Mouse (Mus musculus) kidney, adult 2 months (tissue): ENCODE results near the gene Nup205. TPM values are rescaled to one million over a fixed set of nuclear protein-coding genes. Genes with fewer than 3 reads are reported as not detected.
A peak's percentile ranks its signal among the peaks of the same experiment; 100 is the strongest.

Experiments used
- DNase-seq: peaks from one replicate; pipeline ENCODE4 v3.0.0; 2021
- H3K27ac ChIP-seq: fragments of 200-500 bp; 2 replicates; pipeline ENCODE4 v1.5.1; 2012; ENCODE audit warnings: low read depth, low read length, control low read depth, inconsistent platforms; ENCODE audit not compliant: insufficient read depth
- H3K27me3 ChIP-seq: fragments of 200-500 bp; replicated peaks from 2 replicates; pipeline ENCODE4 v1.6.1; 2012; ENCODE audit warnings: mild to moderate bottlenecking, moderate library complexity, low read length, inconsistent platforms; ENCODE audit not compliant: control insufficient read depth, insufficient read depth
- H3K36me3 ChIP-seq: fragments of 200-500 bp; 2 replicates; pipeline ENCODE4 v1.6.1; 2012; ENCODE audit warnings: mild to moderate bottlenecking, moderate library complexity, low read length, inconsistent platforms; ENCODE audit not compliant: control insufficient read depth, insufficient read depth
- H3K4me1 ChIP-seq: fragments of 200-500 bp; 2 replicates; pipeline ENCODE4 v1.6.1; 2011; ENCODE audit warnings: low read length; ENCODE audit not compliant: control insufficient read depth, insufficient read depth
- H3K4me3 ChIP-seq: fragments of 200-500 bp; 2 replicates; pipeline ENCODE4 v1.5.1; 2011; ENCODE audit warnings: mild to moderate bottlenecking, low read depth, low read length, control low read depth; ENCODE audit not compliant: insufficient read depth
- CTCF ChIP-seq: fragments of 200-500 bp; conservative IDR thresholded peaks from 2 replicates; pipeline ENCODE4 v1.5.1; 2011; ENCODE audit warnings: low read depth, mild to moderate bottlenecking, control low read depth, low read length, moderate library complexity, mixed read lengths; ENCODE audit not compliant: insufficient read depth, insufficient read length
- POLR2A ChIP-seq: fragments of 200-500 bp; IDR thresholded peaks from one replicate; pipeline ENCODE4 v1.6.1; 2011; ENCODE audit warnings: low read depth, low read length, control low read depth
- WGBS: fragments of 180-500 bp; shearing (Covaris S2); methylation state at CpG from one replicate; pipeline ENCODE4 v1.1.7; 2018; 5-methylcytosine and 5-hydroxymethylcytosine counted together
- polyA plus RNA-seq: library from polyadenylated mRNA; depleted of rRNA; stranded (reverse); fragments of >200 nt; gene quantifications from 2 replicates; pipeline ENCODE4 v1.2.3, GENCODE M21; 2012

The Nup205 gene
- polyA plus RNA-seq, 1 experiment = 9.3 TPM

DNA sequence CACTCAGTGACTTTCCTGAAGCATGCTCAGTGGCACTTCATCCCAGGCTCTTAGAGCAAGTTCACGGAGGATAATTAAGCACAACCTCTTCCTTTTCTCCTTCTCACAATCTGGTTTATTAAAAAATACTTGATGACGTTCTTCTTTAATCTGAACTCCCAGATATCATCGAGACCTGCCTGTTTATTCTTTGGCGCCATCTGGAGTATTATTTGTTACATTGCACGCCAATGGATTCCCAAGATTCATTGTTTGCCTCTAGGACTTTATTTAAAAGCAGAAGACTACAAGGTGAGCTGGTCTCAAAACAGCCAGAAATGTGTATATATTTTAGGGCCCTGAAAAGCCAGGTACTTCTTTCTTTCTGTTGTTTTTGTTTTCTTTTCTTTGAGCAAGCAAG lies 67.9 kb downstream of the Nup205 start:
- WGBS = 35% methylated on average over 5 of the region's 5 CpGs
- H3K27ac ChIP-seq = no peak overlapping the region
- DNase-seq = peak; percentile 50
- TF ChIP-seq CTCF = no peak
- no peak for TF ChIP-seq POLR2A
- H3K27me3 ChIP-seq = no peaks in the 10 kb centered on the region
- peaks cover 8% of the 10 kb centered on the region for H3K36me3 ChIP-seq
- no peak overlapping the region for H3K4me3 ChIP-seq
- no peaks in the 10 kb centered on the region for H3K4me1 ChIP-seq

DNA sequence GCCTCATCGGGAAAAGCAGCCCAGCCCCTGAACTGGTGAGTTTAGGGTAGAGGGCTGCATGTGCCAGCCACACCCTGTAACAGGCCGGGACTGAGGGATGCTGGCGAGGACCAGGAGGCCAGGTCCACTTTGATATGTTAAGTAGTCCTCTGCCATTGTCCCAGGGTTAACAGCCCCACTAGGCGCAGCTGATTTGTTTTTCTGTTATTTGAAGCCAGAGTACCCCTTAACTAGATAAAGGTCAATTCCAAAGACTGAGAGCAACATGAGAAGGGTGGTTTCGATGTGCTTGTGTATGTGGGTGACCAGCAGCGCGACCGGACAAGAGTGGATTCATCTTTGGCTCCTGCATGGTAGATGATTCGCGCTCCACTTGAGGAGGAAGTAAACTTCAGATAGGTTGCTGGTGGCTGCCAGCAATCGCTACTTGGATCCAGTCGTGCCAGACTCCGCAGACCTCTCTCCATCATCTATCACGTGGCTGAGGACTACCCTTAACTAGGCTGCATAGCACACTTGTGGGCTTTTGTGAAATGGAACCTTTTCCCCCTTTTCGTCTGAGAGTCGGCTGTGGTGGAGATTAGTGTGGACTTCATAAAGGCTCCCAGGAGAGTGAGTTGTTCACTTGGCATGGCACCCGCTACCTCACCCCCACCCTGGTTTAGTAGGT lies 74.7 kb downstream of the Nup205 start:
- 71% methylated on average over 17 of the region's 17 CpGs for WGBS
- peaks cover 4% of the 10 kb centered on the region; the same call in 1 of the 2 replicates for H3K4me1 ChIP-seq
- H3K27me3 ChIP-seq = no peaks in the 10 kb centered on the region
- H3K27ac ChIP-seq = no peak overlapping the region
- no peak for DNase-seq
- TF ChIP-seq CTCF (no peak), POLR2A (no peak)
- 0 out of 2 replicates have a peak overlapping the region, but pooled peaks have one; percentile 2 for H3K4me3 ChIP-seq
- no peaks in the 10 kb centered on the region for H3K36me3 ChIP-seq

DNA sequence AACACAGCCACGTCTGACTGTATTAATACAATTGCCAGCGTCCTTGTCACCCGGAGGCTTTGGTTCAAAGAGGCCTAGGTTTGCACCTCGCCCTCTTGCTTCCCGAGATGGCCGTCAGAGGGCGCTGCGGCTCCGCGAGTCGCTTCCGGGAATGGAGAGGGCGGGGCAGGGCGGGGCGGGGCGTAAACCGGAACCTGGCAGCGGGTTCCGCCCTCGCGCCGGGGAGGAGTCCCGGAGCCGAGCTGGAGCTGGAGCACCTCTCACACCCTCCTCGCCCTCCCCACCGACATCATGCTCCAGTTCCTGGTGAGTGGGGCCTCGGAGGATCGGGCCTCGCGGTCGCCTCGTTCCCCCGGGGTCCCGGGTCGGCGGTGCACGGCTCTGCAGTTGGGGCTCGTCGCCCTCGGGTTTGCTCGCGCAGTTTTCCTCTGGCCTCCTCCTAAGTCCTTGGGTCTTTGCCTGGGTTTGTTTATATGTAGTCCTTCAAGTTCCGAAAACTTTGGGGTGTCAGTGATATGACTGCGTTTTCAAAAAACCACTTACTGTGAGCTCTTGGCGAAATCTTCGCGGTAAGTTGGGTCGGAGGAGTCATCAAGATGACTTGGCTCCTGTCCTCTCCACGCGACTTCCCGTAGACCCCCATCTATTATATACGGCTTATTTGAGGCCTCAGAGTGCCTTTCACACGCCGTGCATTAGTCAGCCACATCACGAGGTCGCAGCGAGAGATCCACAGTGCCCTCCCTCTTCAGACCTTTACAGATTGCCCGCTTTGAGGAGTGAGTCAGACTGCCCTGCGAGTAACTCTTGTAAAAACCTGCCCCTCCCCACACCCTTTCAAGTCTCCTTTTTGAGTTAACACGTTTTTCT lies 75.5 kb downstream of the Nup205 start:
- H3K4me1 ChIP-seq = peaks cover 4% of the 10 kb centered on the region; the same call in 1 of the 2 replicates
- WGBS = under 1% methylated on average over 60 of the region's 60 CpGs
- peak; percentile 74 for TF ChIP-seq CTCF
- peak; percentile 92 for TF ChIP-seq POLR2A
- no peaks in the 10 kb centered on the region for H3K27me3 ChIP-seq
- peak overlapping the region; percentile 82 for H3K4me3 ChIP-seq
- peak; percentile 91 for DNase-seq
- H3K36me3 ChIP-seq = no peaks in the 10 kb centered on the region
- H3K27ac ChIP-seq = peak overlapping the region; percentile 78

DNA sequence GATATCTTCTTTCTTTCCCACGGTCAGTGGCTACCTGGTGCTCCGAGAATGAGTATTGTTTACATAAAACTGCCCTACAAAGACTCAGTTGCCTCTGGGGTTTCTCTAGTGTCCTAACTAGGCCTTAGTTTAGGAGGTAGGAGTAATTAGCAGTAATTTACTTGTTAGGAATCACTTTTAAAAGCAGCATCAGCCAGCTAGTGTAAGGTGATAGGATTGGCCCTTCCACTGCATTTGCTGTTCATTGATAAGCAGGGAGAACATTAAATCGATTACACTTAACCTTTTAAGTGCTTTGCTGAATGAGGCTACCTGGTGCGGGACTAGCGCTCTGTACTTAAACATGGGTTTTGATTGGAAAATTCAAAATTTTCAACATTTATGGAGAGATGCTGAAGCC lies 76.3 kb downstream of the Nup205 start:
- WGBS = 48% methylated on average over 5 of the region's 5 CpGs
- no peak overlapping the region; the same call in 1 of the 2 replicates for H3K4me3 ChIP-seq
- H3K4me1 ChIP-seq = peaks cover 4% of the 10 kb centered on the region; the same call in 1 of the 2 replicates
- no peak for DNase-seq
- no peaks in the 10 kb centered on the region for H3K36me3 ChIP-seq
- no peaks in the 10 kb centered on the region for H3K27me3 ChIP-seq
- H3K27ac ChIP-seq = no peak overlapping the region
- TF ChIP-seq POLR2A (no peak), CTCF (no peak)

DNA sequence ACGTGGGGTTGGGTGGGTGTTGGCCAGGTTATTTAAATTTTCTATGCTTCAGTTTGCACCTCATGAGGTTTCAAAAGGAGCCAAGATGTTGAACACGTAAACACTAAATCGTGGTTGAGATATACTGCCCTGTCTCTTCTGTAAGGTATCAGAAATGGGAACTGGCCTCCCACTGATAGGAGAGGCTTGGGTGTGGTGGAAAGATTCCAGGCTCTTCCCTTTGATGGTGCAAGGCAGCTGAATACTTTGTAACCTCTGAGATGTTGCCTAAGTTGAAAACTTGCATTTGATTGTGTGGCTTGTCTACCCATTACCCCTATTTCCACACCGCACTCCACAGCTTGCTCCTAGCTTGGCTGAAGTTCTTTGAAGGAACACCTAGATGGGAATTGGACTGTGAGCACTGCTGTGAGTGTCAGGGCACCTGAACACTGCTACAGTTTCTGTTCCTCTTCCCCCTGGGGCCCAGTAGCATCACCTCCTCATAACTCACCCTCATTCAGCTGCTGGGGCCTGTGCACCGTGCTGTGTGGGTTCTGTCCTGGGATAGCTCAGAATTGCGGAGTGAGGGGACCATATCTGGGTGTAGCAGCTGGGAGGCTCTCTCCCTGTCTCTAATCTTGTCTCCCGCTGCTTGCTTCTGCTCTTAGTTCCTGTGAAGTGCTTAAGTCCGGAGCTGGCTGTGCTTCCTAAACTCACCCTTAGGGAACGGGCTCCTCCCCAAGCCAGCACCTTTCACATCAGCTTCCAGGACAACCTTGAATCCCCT lies 77.1 kb downstream of the Nup205 start:
- H3K4me1 ChIP-seq = peaks cover 4% of the 10 kb centered on the region; the same call in 1 of the 2 replicates
- H3K27me3 ChIP-seq = no peaks in the 10 kb centered on the region
- peak overlapping the region; percentile 21; the same call in 1 of the 2 replicates for H3K4me3 ChIP-seq
- 0 out of 2 replicates have a peak overlapping the region, but pooled peaks have one; percentile 14 for H3K27ac ChIP-seq
- no peaks in the 10 kb centered on the region for H3K36me3 ChIP-seq
- DNase-seq = no peak
- 0 out of 2 replicates have a peak, but pooled peaks have one; percentile 9 for TF ChIP-seq CTCF
- TF ChIP-seq POLR2A = no peak
- 54% methylated on average over 9 of the region's 9 CpGs for WGBS

DNA sequence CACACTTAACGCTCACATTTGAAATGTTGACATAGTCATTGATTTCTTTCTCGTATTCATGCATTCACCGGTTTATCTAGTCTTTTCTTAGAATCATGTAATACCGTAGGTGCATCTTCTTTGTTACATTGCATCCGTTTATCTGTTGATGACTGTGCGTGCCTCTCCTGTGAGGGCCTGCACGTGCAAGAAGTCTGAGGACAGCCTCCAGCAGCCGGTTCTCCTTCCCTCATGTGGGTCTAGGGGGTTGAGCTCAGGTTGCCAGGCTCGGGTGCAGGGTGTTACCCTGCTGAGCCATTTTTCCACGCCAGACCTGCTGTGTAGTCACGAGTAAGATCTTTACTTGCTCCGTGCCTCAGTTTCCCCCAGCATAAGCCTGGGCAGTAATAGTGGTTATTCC lies 77.8 kb downstream of the Nup205 start:
- TF ChIP-seq CTCF (no peak), POLR2A (no peak)
- Histone ChIP-seq H3K36me3 (no peaks in the 10 kb centered on the region), H3K4me1 (peaks cover 4% of the 10 kb centered on the region; the same call in 1 of the 2 replicates), H3K27me3 (no peaks in the 10 kb centered on the region), H3K27ac (no peak overlapping the region), H3K4me3 (peak overlapping the region; percentile 21; the same call in 1 of the 2 replicates)
- 75% methylated on average over 12 of the region's 12 CpGs for WGBS
- DNase-seq = no peak
